In genomic region chr14:55782361-55782960, GRCm38 (mm10) we compare ENCODE assay signal across 9 mouse cellular contexts. TPM values are rescaled to one million over a fixed set of nuclear protein-coding genes. Genes with fewer than 3 reads are reported as not detected.
DNase-seq lines count a peak whose midpoint lies in the region; ATAC-seq and TF ChIP-seq lines count a peak whose summit lies in the region.
"Had no signal": no experiment of that assay in that cellular context is flagged by ENCODE, and none has a peak within 500 bp of the region (broad histone marks: within the 10 kb centered on the region; RNA-seq: fewer than 3 reads in every experiment).

No protein-coding gene starts in this region.

- no peaks in the 10 kb centered on the region for H3K36me3 ChIP-seq in kidney, embryonic 14.5 days (ENCODE audit: control insufficient read depth, insufficient read depth, low read length)
- H3K36me3 ChIP-seq in hindbrain, postnatal 0 days (ENCODE audit: insufficient read depth, low read length) = no peaks in the 10 kb centered on the region
- H3K36me3 ChIP-seq in lung, postnatal 0 days (ENCODE audit: insufficient read depth, low read length) = no peaks in the 10 kb centered on the region

- H3K4me3 ChIP-seq in kidney, embryonic 14.5 days (ENCODE audit: low read length) = peak overlapping the region; percentile 44
- no peak overlapping the region; the same call in 1 of the 2 replicates for H3K4me3 ChIP-seq in hindbrain, postnatal 0 days (ENCODE audit: low read length)
- peak overlapping the region; percentile 49 for H3K4me3 ChIP-seq in lung, postnatal 0 days (ENCODE audit: low read depth, low read length)
- H3K4me3 ChIP-seq: megakaryocyte, embryonic 14.5 days had no signal

- H3K27me3 ChIP-seq in kidney, embryonic 14.5 days (ENCODE audit: control insufficient read depth, insufficient read depth, low read length) = peaks cover 7% of the 10 kb centered on the region; the same call in 1 of the 2 replicates
- peaks cover 51% of the 10 kb centered on the region for H3K27me3 ChIP-seq in hindbrain, postnatal 0 days (ENCODE audit: insufficient read depth, low read length)
- H3K27me3 ChIP-seq in lung, postnatal 0 days (replicated peaks; ENCODE audit: insufficient read depth, low read length) = 0 out of 2 replicates have a peak, but pooled peaks cover 7% of the 10 kb centered on the region

- peaks cover 4% of the 10 kb centered on the region; the same call in 1 of the 2 replicates for H3K4me1 ChIP-seq in kidney, embryonic 14.5 days (ENCODE audit: control insufficient read depth, insufficient read depth, low read length)
- peaks cover 9% of the 10 kb centered on the region; the same call in 1 of the 2 replicates for H3K4me1 ChIP-seq in hindbrain, postnatal 0 days (ENCODE audit: insufficient read depth, low read length)
- no peaks in the 10 kb centered on the region for H3K4me1 ChIP-seq in lung, postnatal 0 days (ENCODE audit: insufficient read depth, low read depth, low read length)

- peak overlapping the region; percentile 23; the same call in 1 of the 2 replicates for H3K9ac ChIP-seq in kidney, embryonic 14.5 days (ENCODE audit: low read depth, low read length)
- H3K9ac ChIP-seq in hindbrain, postnatal 0 days (replicated peaks; ENCODE audit: low read length) = no peak overlapping the region
- H3K9ac ChIP-seq in lung, postnatal 0 days (replicated peaks; ENCODE audit: low read depth) = peak overlapping the region; percentile 5; the same call in 1 of the 2 replicates

- no peaks in the 10 kb centered on the region for H3K9me3 ChIP-seq in kidney, embryonic 14.5 days (ENCODE audit: control insufficient read depth, low read length)
- H3K9me3 ChIP-seq in hindbrain, postnatal 0 days (ENCODE audit: low read length) = no peaks in the 10 kb centered on the region
- H3K9me3 ChIP-seq in lung, postnatal 0 days (ENCODE audit: low read length) = no peaks in the 10 kb centered on the region
- H3K9me3 ChIP-seq: megakaryocyte, embryonic 14.5 days had no signal

- peak overlapping the region; percentile 25; the same call in 1 of the 2 replicates for H3K27ac ChIP-seq in kidney, embryonic 14.5 days (ENCODE audit: low read depth, low read length)
- no peak overlapping the region for H3K27ac ChIP-seq in hindbrain, postnatal 0 days
- peak overlapping the region; percentile 84 for H3K27ac ChIP-seq in lung, postnatal 0 days (ENCODE audit: low read length)

- no peak for TF ChIP-seq EP300 in lung, postnatal 0 days (IDR thresholded peaks at IDR 0.05)

- no peak for DNase-seq in kidney, adult 8-10 months
- DNase-seq in gastrocnemius, postnatal 4 days (ENCODE audit: low spot score in 2 of 2) = peak; percentile 11 to 14
- no peak for DNase-seq in hindbrain, postnatal 0 days (ENCODE audit: low spot score)
- DNase-seq in lung, postnatal 0 days (ENCODE audit: low spot score) = no peak
- no peak for DNase-seq in thymus, adult 18-20 months
- DNase-seq in thymus, postnatal 0 days (ENCODE audit: low spot score) = no peak

- WGBS in kidney, embryonic 14.5 days = 48% methylated on average over 9 of the region's 9 CpGs
- WGBS in hindbrain, postnatal 0 days = 52% methylated on average over 9 of the region's 9 CpGs
- WGBS in lung, postnatal 0 days = 46% methylated on average over 9 of the region's 9 CpGs

- ATAC-seq in kidney, embryonic 14.5 days (ENCODE audit: low FRiP score, low TSS enrichment) = no peak
- ATAC-seq in hindbrain, postnatal 0 days = no peak
- no peak for ATAC-seq in lung, postnatal 0 days
- no peak for ATAC-seq in inflammation-experienced regulatory T-cells, adult 6 months

- H3K4me2 ChIP-seq in kidney, embryonic 14.5 days (replicated peaks; ENCODE audit: low read depth, low read length) = peak overlapping the region; percentile 66
- H3K4me2 ChIP-seq in hindbrain, postnatal 0 days (ENCODE audit: low read depth, low read length) = peak overlapping the region; percentile 57
- H3K4me2 ChIP-seq in lung, postnatal 0 days (replicated peaks; ENCODE audit: low read depth, low read length) = peak overlapping the region; percentile 70

- TF ChIP-seq CTCF in hindbrain, postnatal 0 days (IDR thresholded peaks at IDR 0.05; ENCODE audit: low read depth) = no peak
- no peak for TF ChIP-seq CTCF in lung, postnatal 0 days (IDR thresholded peaks at IDR 0.05)

RNA-seq across cellular contexts. Expression of gene Adcy4, which starts 1.4 kb away (rescaled TPM):
- polyA plus RNA-seq in kidney, embryonic 14.5 days (2014; fragmentation: Nextera tagmentation; extraction: Ambion mirVana) = 7.8 and 10.4 TPM in 2 replicates
- total RNA-seq in gastrocnemius, postnatal 4 days (2021) = 10 to 100 TPM in 1 of 2 experiments, 1 to 10 TPM in 1; 9.2 to 11.3 TPM
- 5.6 and 5.8 TPM in 2 replicates for total RNA-seq in hindbrain, postnatal 0 days (2014; rRNA removed)
- 1.7 and 2.8 TPM in 2 replicates for polyA plus RNA-seq in hindbrain, postnatal 0 days (2015; fragmentation: Nextera tagmentation; extraction: Ambion mirVana)
- 29.3 and 33.3 TPM in 2 replicates for polyA plus RNA-seq in lung, postnatal 0 days (2015; fragmentation: Nextera tagmentation; extraction: Ambion mirVana)
- polyA plus RNA-seq in inflammation-experienced regulatory T-cells, adult 6 months (2017; shearing (Covaris generic)) = under 1 TPM in 1 of 3 experiments, not detected in 2; 0.29 TPM
- 2.2 and 2.7 TPM in 2 replicates for polyA plus RNA-seq in thymus, postnatal 0 days (2015; fragmentation: Nextera tagmentation; extraction: Ambion mirVana)

RNA-seq across cellular contexts. Expression of gene Ripk3, which starts 6.2 kb away (rescaled TPM):
- polyA plus RNA-seq in kidney, embryonic 14.5 days (2014; fragmentation: Nextera tagmentation; extraction: Ambion mirVana) = 38.1 and 43.3 TPM in 2 replicates
- total RNA-seq in gastrocnemius, postnatal 4 days (2021) = 10 to 100 TPM in 1 of 2 experiments, 1 to 10 TPM in 1; 9.4 to 10.7 TPM
- total RNA-seq in hindbrain, postnatal 0 days (2014; rRNA removed) = 0.42 and 1.7 TPM in 2 replicates
- polyA plus RNA-seq in hindbrain, postnatal 0 days (2015; fragmentation: Nextera tagmentation; extraction: Ambion mirVana) = 1.7 and 2.0 TPM in 2 replicates
- polyA plus RNA-seq in lung, postnatal 0 days (2015; fragmentation: Nextera tagmentation; extraction: Ambion mirVana) = 16.2 and 24.2 TPM in 2 replicates
- 10 to 100 TPM; 71.9 to 99.8 (median 84.8) TPM for polyA plus RNA-seq in inflammation-experienced regulatory T-cells, adult 6 months (2017; shearing (Covaris generic))
- 70.3 and 76.2 TPM in 2 replicates for polyA plus RNA-seq in thymus, postnatal 0 days (2015; fragmentation: Nextera tagmentation; extraction: Ambion mirVana)

RNA-seq across cellular contexts. Expression of gene Ltb4r1, which starts 16.7 kb away (rescaled TPM):
- 0.23 TPM in 1 of 2 replicates, not detected in the other for polyA plus RNA-seq in kidney, embryonic 14.5 days (2014; fragmentation: Nextera tagmentation; extraction: Ambion mirVana)
- under 1 TPM; 0.49 to 0.64 TPM for total RNA-seq in gastrocnemius, postnatal 4 days (2021)
- total RNA-seq in hindbrain, postnatal 0 days (2014; rRNA removed) = 0.43 and 0.52 TPM in 2 replicates
- 0.64 and 0.71 TPM in 2 replicates for polyA plus RNA-seq in hindbrain, postnatal 0 days (2015; fragmentation: Nextera tagmentation; extraction: Ambion mirVana)
- polyA plus RNA-seq in lung, postnatal 0 days (2015; fragmentation: Nextera tagmentation; extraction: Ambion mirVana) = 4.1 and 4.6 TPM in 2 replicates
- 10 to 100 TPM in 1 of 3 experiments, 1 to 10 TPM in 1, under 1 TPM in 1; 0.57 to 16.6 (median 3.8) TPM for polyA plus RNA-seq in inflammation-experienced regulatory T-cells, adult 6 months (2017; shearing (Covaris generic))
- polyA plus RNA-seq in thymus, postnatal 0 days (2015; fragmentation: Nextera tagmentation; extraction: Ambion mirVana) = 3.7 and 4.3 TPM in 2 replicates

RNA-seq across cellular contexts. Expression of gene Ltb4r2, which starts 21.2 kb away (rescaled TPM):
- polyA plus RNA-seq in kidney, embryonic 14.5 days (2014; fragmentation: Nextera tagmentation; extraction: Ambion mirVana) = 0.08 and 0.39 TPM in 2 replicates
- under 1 TPM; 0.13 to 0.20 TPM for total RNA-seq in gastrocnemius, postnatal 4 days (2021)
- 0.16 and 0.32 TPM in 2 replicates for total RNA-seq in hindbrain, postnatal 0 days (2014; rRNA removed)
- polyA plus RNA-seq in hindbrain, postnatal 0 days (2015; fragmentation: Nextera tagmentation; extraction: Ambion mirVana) = 0.69 and 0.78 TPM in 2 replicates
- polyA plus RNA-seq in lung, postnatal 0 days (2015; fragmentation: Nextera tagmentation; extraction: Ambion mirVana) = 0.77 and 0.97 TPM in 2 replicates
- not detected for polyA plus RNA-seq in inflammation-experienced regulatory T-cells, adult 6 months (2017; shearing (Covaris generic))
- polyA plus RNA-seq in thymus, postnatal 0 days (2015; fragmentation: Nextera tagmentation; extraction: Ambion mirVana) = 0.78 and 1.2 TPM in 2 replicates

RNA-seq across cellular contexts. Expression of gene Cideb, which starts 24.2 kb away (rescaled TPM):
- 2.9 and 3.6 TPM in 2 replicates for polyA plus RNA-seq in kidney, embryonic 14.5 days (2014; fragmentation: Nextera tagmentation; extraction: Ambion mirVana)
- total RNA-seq in gastrocnemius, postnatal 4 days (2021) = under 1 TPM in 1 of 2 experiments, not detected in 1; 0.36 TPM
- total RNA-seq in hindbrain, postnatal 0 days (2014; rRNA removed) = 1.9 TPM in 1 of 2 replicates, not detected in the other
- polyA plus RNA-seq in hindbrain, postnatal 0 days (2015; fragmentation: Nextera tagmentation; extraction: Ambion mirVana) = 0.75 and 0.81 TPM in 2 replicates
- 0.65 and 1.3 TPM in 2 replicates for polyA plus RNA-seq in lung, postnatal 0 days (2015; fragmentation: Nextera tagmentation; extraction: Ambion mirVana)
- polyA plus RNA-seq in inflammation-experienced regulatory T-cells, adult 6 months (2017; shearing (Covaris generic)) = not detected
- 0.14 TPM in 1 of 2 replicates, not detected in the other for polyA plus RNA-seq in thymus, postnatal 0 days (2015; fragmentation: Nextera tagmentation; extraction: Ambion mirVana)

Comparison
In these comparisons a context has a peak if more than half of its experiments do, and no peak if none do; other contexts are left out.
1. DNase-seq: peak in gastrocnemius, postnatal 4 days (2 of 2); none in kidney, adult 8-10 months (0 of 2), hindbrain, postnatal 0 days (single experiment), lung, postnatal 0 days (single experiment), thymus, adult 18-20 months (0 of 2) and thymus, postnatal 0 days (single experiment).
2. Peak in every context shown above with its lines, with median percentiles within 50 percentile points of each other: H3K4me2 ChIP-seq.